Mouse (Mus musculus) lung, postnatal 0 days (tissue): ENCODE data around the gene Ampd3. TPM values are rescaled to one million over a fixed set of nuclear protein-coding genes. Genes with fewer than 3 reads are reported as not detected.

Experiments used
- ATAC-seq: fragments of 200-750 bp; cut with Nextera tagmentation; 2 replicates; pipeline ENCODE4 v1.8.0; 2017; ENCODE audit warnings: moderate library complexity
- DNase-seq: peaks from one replicate; pipeline ENCODE4 v3.0.0-alpha.2; 2016; ENCODE audit warnings: low spot score
- H3K27ac ChIP-seq: fragments of 300-500 bp; sonication (generic); 2 replicates; pipeline ENCODE4 v1.5.1; 2014; ENCODE audit warnings: antibody characterized with exemption, mild to moderate bottlenecking, low read length, mixed read lengths
- H3K27me3 ChIP-seq: fragments of 300-500 bp; sonication (generic); replicated peaks from 2 replicates; pipeline ENCODE4 v1.6.1; 2014; ENCODE audit warnings: low read length, mixed read lengths; ENCODE audit not compliant: insufficient read depth
- H3K36me3 ChIP-seq: fragments of 300-500 bp; sonication (generic); 2 replicates; pipeline ENCODE4 v1.6.1; 2014; ENCODE audit warnings: low read length, mixed read lengths; ENCODE audit not compliant: insufficient read depth
- H3K4me1 ChIP-seq: fragments of 300-500 bp; sonication (generic); 2 replicates; pipeline ENCODE4 v1.6.1; 2014; ENCODE audit warnings: antibody characterized with exemption, low read depth, low read length, mixed read lengths; ENCODE audit not compliant: insufficient read depth
- H3K4me2 ChIP-seq: fragments of 300-500 bp; sonication (generic); replicated peaks from 2 replicates; pipeline ENCODE4 v1.6.1; 2014; ENCODE audit warnings: low read depth, mild to moderate bottlenecking, low read length, moderate library complexity, mixed read lengths
- H3K4me3 ChIP-seq: fragments of 300-500 bp; sonication (generic); 2 replicates; pipeline ENCODE4 v1.5.1; 2014; ENCODE audit warnings: low read depth, low read length
- H3K9ac ChIP-seq: fragments of 300-500 bp; sonication (generic); replicated peaks from 2 replicates; pipeline ENCODE4 v1.6.1; 2014; ENCODE audit warnings: low read depth, mild to moderate bottlenecking
- H3K9me3 ChIP-seq: fragments of 300-500 bp; sonication (generic); 2 replicates; pipeline ENCODE4 v1.6.1; 2016; ENCODE audit warnings: low read length, mixed read lengths
- CTCF ChIP-seq: IDR thresholded peaks from 2 replicates; pipeline ENCODE4 v1.5.1; 2016; ENCODE audit warnings: antibody characterized with exemption, mild to moderate bottlenecking
- EP300 ChIP-seq: IDR thresholded peaks from 2 replicates; pipeline ENCODE4 v1.6.1; 2016; ENCODE audit warnings: antibody characterized with exemption, mild to moderate bottlenecking, control low read depth
- WGBS: fragments of 180-500 bp; shearing (Covaris S2); extraction: QIAGEN DNeasy Blood & Tissue Kit; methylation state at CpG from one replicate; pipeline ENCODE4 v1.1.7; 2014; 5-methylcytosine and 5-hydroxymethylcytosine counted together
- polyA plus RNA-seq: library from polyadenylated mRNA; unstranded; fragments of >200 nt; fragmentation: Nextera tagmentation; extraction: Ambion mirVana; gene quantifications from 2 replicates; pipeline ENCODE4 v1.2.1, GENCODE M21; 2015

Ampd3 gene
- polyA plus RNA-seq, 1 experiment from 2014 or later, result 5.0 TPM

- 66% methylated on average over 8 of the region's 8 CpGs for WGBS
- H3K27ac ChIP-seq, result no peak overlapping the region
- DNase-seq (no peak), ATAC-seq (no peak)
- no peak for TF ChIP-seq CTCF
- TF ChIP-seq EP300, result no peak
- no peaks in the 10 kb centered on the region for H3K36me3 ChIP-seq
- no peak overlapping the region for H3K4me3 ChIP-seq
- H3K4me1 ChIP-seq, result peaks cover 5% of the 10 kb centered on the region; the same call in 1 of the 2 replicates
- no peak overlapping the region for H3K4me2 ChIP-seq
- no peaks in the 10 kb centered on the region for H3K9me3 ChIP-seq
- H3K9ac ChIP-seq, result no peak overlapping the region
- H3K27me3 ChIP-seq, result no peaks in the 10 kb centered on the region
Measured at GRCm38 (mm10) chr7:110790878-110791277, 22.9 kb downstream of the Ampd3 start.

- no peak overlapping the region for H3K27ac ChIP-seq
- WGBS, result 70% methylated on average over 5 of the region's 5 CpGs
- DNase-seq (peak; percentile 25), ATAC-seq (peak; percentile 25)
- no peaks in the 10 kb centered on the region for H3K9me3 ChIP-seq
- H3K27me3 ChIP-seq, result no peaks in the 10 kb centered on the region
- TF ChIP-seq EP300, result no peak
- TF ChIP-seq CTCF, result no peak
- H3K9ac ChIP-seq, result no peak overlapping the region
- no peak overlapping the region for H3K4me2 ChIP-seq
- no peaks in the 10 kb centered on the region for H3K4me1 ChIP-seq
- no peaks in the 10 kb centered on the region for H3K36me3 ChIP-seq
- H3K4me3 ChIP-seq, result no peak overlapping the region
Measured at GRCm38 (mm10) chr7:110792201-110792600, 24.2 kb downstream of the Ampd3 start.

GRCm38 (mm10) chr7:110792834-110793233, 24.8 kb downstream of the Ampd3 start:
- ATAC-seq (no peak), DNase-seq (no peak)
- Histone ChIP-seq H3K27ac (no peak overlapping the region), H3K4me3 (no peak overlapping the region), H3K4me1 (no peaks in the 10 kb centered on the region), H3K27me3 (no peaks in the 10 kb centered on the region), H3K9me3 (no peaks in the 10 kb centered on the region), H3K4me2 (no peak overlapping the region), H3K9ac (no peak overlapping the region), H3K36me3 (no peaks in the 10 kb centered on the region)
- 90% methylated on average over 2 of the region's 2 CpGs for WGBS
- TF ChIP-seq EP300, result no peak

GRCm38 (mm10) chr7:110794722-110795121, 26.7 kb downstream of the Ampd3 start:
- no peak for DNase-seq
- no peak overlapping the region for H3K27ac ChIP-seq
- no peaks in the 10 kb centered on the region for H3K36me3 ChIP-seq
- no peak overlapping the region for H3K4me2 ChIP-seq
- no peak for ATAC-seq
- H3K27me3 ChIP-seq, result no peaks in the 10 kb centered on the region
- H3K9ac ChIP-seq, result no peak overlapping the region
- H3K4me3 ChIP-seq, result no peak overlapping the region
- no peaks in the 10 kb centered on the region for H3K9me3 ChIP-seq
- H3K4me1 ChIP-seq, result no peaks in the 10 kb centered on the region
- WGBS, result 69% methylated on average over 4 of the region's 4 CpGs
- TF ChIP-seq EP300 (no peak), CTCF (no peak)

GRCm38 (mm10) chr7:110796367-110797051, 28.5 kb downstream of the Ampd3 start:
- no peak overlapping the region for H3K4me2 ChIP-seq
- 65% methylated on average over 12 of the region's 12 CpGs for WGBS
- H3K4me1 ChIP-seq, result no peaks in the 10 kb centered on the region
- H3K4me3 ChIP-seq, result no peak overlapping the region
- H3K27me3 ChIP-seq, result no peaks in the 10 kb centered on the region
- DNase-seq (peak; percentile 59), ATAC-seq (peak; percentile 44)
- no peaks in the 10 kb centered on the region for H3K9me3 ChIP-seq
- H3K9ac ChIP-seq, result no peak overlapping the region
- TF ChIP-seq EP300 (no peak), CTCF (no peak)
- no peaks in the 10 kb centered on the region for H3K36me3 ChIP-seq
- no peak overlapping the region for H3K27ac ChIP-seq

- H3K36me3 ChIP-seq, result no peaks in the 10 kb centered on the region
- DNase-seq (peak; percentile 67), ATAC-seq (peak; percentile 71)
- WGBS, result 75% methylated on average over 11 of the region's 11 CpGs
- H3K4me1 ChIP-seq, result no peaks in the 10 kb centered on the region
- no peak overlapping the region for H3K4me3 ChIP-seq
- H3K9me3 ChIP-seq, result no peaks in the 10 kb centered on the region
- H3K4me2 ChIP-seq, result no peak overlapping the region
- H3K27me3 ChIP-seq, result no peaks in the 10 kb centered on the region
- H3K9ac ChIP-seq, result no peak overlapping the region
- no peak overlapping the region for H3K27ac ChIP-seq
- TF ChIP-seq EP300 (no peak), CTCF (no peak)
Measured at GRCm38 (mm10) chr7:110797722-110798409, 29.9 kb downstream of the Ampd3 start.
